Mouse (Mus musculus) urinary bladder, adult 18-20 months (tissue): ENCODE data around the gene Slc30a4.

ENCODE experiments used
- DNase-seq, 2 experiments: peaks; one replicate each; pipeline ENCODE4 v3.0.0; 2022; ENCODE audit warnings: low spot score in 2 of 2, mixed read lengths in 2 of 2

Slc30a4 gene

DNA sequence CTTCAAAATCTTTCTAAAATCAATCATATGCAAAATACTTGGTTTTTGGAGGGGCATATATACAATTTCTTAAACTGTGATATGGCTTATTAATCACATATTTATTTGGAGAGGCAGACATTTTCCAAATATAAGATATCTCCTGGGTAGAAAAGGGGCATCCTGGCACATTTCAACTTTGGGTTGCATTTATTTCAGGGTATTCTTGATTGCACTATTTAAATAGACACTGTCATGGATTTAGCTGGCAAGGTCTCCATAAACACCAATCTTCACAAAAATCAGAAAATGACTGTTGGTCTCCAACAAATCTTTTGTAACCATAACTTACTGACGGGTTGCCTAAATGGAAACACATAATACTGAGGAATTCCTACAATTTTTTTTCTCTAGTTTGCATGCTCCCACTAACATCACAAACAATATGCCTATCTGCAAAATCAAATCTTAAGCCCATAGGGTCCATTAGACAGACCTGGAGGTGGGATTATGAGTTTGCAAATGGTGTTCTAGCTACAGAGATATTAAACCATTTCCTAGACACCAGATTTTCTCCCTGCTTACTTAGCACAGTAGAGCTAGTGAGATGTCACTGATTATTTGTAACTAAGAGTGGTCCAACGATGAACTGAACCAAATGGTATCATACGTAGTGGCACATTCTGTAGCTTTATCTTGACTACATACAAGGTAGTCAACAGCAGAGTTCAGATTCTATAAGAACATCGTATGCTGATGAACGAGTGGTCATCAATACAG lies 20.9 kb downstream of the Slc30a4 start:
- DNase-seq = no peak

DNA sequence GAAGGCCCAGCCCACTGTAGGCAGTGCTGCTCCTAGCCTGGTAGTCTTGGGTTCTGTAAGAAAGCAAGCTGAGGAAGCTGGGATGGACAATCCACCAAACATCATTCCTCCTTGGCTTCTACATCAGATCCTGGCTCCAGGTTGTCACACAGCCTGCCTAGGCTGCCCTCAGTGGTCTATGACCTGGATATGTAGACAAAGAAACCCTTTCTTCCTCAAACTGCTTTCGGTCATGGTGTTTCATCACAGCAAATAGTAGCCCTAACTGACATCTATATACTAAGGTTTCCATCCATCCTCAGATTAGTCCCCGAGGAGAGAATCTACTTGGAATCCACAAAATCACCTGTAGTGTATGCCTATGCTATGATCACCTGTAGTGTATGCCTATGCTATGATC lies 27.3 kb downstream of the Slc30a4 start:
- no peak for DNase-seq

DNA sequence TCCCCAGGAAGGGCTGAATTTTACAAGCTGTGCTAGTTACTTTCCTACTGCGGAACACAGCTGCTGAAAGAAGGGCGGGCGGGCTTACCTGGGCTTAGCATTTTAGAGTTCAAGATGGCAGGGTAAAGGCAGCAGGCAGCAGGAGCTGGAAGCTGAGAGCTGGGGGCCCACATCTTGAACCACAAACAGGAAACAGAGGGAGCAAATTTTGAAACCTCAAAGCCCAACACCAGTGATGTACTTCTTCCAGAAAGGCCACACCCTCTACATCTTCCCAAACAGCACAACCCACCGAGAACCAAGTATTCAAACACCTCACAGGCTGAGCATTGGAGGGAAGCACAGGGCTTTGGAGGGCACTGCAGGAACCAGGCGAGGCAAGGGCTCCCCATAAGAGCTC lies 29.6 kb downstream of the Slc30a4 start:
- no peak for DNase-seq

DNA sequence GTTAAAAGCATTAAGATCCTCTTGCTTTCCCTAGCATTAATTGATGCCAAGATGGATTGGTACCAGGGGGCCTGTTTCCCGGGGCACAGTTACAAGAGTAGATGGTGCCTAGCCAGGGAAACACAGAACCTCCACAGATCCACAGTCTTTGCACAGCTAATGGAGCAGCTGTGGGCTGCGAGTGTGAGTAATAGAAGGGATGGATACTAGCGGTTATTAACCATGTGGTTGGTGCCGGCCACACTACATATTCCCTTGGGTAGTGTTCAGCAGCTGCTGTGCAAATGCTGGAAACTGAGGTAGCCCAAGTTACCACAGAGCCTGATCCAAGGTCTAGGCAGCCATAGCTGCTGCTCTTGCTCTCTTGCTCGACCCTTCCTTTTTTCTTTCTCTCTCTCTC lies 30.7 kb downstream of the Slc30a4 start:
- no peak for DNase-seq

DNA sequence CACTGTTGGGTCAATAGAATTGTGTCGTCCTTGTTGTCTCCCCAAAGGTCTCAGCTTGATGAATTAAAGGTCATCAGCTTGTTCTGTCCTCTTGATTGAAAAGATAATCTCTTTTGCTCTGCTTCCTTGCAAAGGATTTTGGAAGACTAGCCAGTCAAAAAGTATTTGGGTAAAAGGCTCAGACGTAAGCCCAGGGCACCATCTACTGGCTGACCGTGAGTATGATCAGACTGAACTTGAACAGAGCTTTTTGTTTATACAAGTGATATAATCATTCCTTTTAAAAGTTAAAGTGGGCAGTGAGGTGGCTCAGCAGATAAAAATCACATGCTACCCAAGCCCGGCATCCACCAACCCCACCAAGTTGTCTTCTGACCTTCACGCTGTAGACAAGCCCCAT lies 34.6 kb downstream of the Slc30a4 start:
- no peak for DNase-seq

DNA sequence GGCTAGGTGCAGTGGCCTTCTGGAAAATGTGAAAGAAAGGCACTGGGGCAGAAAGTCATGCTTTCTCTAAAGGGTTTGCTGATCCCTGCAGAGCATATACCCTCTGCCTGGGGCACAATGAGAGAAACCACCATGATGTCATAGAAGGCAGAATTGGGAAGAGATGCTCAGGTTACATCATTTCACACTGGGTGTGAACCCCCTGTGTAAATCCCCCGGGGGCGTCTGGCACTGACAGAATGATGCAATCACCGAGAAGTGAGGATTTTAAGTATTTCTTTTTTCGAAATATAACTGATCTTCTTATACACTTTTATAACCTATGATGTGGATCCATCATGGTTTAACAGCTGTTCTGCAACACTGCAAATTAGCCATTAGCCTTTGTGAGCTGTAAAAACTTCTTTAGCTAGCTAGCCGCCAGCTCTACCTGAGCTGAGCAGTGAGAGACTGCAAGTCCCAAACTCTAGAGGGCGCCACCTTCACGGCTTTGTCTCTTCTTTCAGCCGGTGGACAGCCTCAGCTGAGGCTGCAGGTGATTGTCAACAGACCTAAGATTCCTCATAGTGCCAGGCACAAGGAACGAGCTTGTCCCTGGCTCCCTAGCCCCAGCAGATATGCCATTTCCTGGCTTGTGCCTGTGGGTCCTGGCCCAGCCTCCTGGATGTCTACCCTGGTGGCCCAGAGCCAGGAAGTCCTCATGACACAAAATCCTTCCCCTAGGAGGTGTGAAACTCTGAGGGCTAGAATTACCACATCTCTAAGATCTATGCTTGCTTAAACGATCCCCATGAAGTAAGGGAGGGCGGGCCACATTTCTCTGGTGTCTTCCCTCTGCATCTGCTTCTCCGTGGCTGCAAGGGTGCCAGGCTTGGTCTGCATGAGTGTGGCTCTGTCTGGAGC lies 36.2 kb downstream of the Slc30a4 start:
- no peak for DNase-seq

DNA sequence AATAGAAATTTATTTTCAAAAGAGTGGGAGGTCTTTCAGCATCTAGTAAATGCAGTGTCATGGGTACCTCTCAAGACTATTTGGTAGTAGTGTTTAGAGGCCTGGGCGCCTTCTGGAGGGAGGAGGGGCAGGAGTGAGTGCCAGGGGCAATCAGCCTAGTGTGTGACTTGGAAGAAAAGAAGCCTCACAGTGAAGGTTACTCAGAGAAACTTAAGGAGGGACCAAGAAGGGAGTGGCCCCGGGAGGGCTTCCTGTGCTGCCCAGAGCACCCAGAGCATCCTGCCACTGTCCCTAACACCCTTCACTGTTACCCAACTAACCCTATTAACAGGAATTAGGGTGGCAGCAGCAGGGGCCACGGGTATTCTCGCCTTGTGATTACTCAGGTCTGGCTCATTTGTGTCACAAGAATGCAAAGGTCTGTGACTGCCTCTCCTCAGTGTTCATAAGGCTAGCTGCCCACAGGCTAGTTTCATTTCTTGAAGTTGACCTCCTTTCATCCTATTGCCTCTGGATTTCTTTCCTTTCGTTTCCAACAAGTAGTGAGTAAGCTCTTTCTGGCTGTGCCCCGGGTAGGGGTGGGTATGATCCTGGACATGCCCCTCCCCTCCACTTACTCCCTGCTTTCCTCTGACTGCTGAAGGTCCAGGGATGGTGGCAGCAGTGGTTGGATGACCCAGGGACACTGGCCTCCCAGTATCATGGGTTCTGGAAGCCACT lies 37.0 kb downstream of the Slc30a4 start:
- no peak for DNase-seq

DNA sequence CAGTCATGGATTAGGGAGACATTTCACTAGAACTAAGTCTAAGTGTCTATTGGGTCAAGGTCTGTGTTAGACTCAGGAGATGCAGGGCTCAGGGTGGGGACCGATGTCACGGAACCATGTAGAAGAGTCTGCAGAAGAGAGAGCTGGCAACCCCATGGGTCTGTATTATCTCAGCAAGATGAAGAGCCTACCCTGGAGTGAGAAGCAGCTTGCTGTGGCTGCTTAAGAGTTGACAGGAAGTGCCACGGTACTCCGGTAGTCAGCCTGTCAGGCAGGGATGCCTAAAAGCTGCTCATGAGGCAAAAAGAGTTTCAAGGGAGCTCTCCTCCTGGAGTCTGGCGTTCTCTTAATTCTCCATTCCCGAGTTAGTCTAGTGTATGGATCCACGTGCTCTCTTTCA lies 42.6 kb downstream of the Slc30a4 start:
- no peak for DNase-seq

DNA sequence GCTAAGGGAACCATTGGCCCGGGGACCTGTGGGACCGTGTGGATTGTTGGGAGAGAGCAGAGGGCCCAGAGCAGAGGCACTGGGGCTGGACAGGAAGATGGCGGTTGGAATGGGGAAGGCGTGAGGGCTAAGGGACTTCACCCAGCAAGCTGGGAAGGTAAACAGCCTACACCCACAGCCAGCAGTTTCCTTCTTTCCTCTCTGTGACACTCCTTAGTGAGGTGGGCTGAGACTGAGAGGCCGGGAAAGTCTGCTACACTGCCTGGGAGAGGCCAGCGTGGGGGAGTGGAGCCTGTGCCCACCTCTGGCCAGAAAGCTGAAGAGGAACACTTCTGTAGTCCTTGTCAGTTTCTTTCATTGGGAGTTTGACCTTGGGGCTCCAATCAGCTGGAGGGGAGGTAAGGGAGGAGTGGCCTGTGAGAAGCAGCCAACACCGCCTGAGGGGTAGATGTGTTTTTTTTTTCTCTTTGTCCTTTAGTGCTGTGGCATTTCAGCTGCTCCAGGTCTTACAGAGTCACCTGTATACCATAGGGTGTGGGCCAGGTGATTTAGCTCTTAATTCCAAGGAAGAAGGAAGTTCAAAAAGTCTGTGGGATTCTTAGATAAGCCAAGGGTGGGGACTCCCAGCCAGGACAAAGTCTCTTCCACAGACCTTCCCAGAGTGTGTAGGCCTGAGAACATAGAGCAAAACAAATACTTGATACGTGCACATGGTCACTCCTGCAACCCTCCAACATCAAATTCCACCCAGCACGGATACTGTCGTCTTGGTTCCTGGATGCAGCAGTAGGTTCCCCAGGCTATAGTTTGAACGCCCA lies 44.5 kb downstream of the Slc30a4 start:
- DNase-seq = no peak

DNA sequence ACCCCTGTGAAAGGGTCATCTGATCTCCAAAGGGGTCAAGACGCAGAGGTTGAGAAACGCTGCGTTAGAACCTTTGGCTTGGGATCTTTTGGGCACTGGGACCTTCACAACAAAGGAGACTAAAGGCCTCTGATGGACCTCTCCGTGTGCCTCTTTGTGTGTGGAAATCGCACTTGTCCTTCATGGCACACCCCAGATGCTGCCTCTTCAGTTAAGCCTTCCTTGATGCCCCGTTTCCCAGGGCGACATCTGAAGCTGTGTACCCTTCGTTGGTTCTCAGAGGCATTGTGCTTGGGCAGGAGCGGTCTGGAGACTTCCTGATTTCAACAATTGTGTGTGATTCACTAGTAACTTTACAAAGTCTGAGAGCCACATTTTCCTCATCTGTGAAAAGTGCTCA lies 45.7 kb downstream of the Slc30a4 start:
- DNase-seq = no peak

DNA sequence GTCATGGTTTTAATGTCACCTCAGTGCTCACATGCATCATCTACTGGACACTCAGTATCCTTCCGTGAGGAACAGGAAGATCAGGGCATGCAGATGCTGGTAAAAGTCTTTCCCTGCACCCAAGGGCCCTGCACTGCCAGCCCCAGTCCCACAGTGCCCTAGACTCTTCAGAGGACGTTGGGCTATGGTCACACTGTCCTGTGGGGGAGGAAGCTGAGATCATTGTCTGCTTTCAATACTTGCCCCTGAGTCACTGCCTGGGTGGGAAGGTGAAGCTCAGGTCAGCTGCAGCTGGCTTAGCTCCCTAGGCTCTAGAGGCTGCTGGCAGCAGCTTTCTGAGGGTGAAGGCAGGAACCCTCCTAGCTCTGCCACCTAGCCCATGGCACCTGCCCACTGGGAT lies 46.4 kb downstream of the Slc30a4 start:
- DNase-seq = no peak

DNA sequence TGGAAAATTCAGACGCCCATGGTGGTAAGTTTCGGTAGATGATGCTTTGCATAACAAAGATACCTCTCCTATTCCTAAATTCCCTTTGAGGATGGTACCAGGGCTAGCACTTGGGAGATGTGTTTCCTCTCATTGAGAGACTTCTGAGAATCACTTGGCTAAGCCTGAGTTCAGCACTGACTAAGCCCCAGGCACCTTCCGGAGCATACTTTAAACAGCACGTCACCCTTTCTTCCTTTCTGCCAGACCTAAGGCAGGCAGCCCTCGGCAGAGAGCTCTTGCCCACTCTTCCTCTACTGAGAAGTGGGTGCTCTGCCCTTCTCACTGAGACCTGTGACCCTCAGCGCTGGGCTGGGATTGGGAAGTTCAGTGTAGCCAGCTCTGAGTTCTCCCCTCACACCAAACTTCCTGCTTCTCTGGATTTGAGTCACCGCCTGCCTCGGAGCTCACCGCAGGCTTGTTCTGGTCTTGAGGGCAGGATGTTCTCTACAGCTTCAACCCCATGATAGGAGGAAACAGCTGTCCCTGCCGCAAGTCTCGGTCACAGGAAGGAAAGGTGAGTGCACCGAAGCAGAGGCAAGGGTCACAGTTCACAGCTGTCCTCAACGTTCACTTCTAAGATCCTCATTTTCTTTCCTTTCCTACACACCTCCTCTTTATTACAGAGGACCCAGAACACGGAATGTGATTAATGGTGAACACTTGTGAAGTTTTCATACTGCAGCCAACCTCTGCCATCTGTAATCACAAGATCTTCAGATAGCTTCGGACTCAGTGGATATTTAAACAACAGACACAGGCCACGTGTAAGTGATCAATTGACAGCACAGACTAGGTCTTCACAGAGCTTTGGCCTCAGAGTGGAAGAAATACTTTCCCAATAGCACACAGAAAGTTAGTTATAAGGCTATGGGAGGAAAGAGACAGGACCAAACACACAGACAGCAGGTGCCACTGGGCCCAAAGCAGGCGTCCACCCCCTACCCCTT lies 50.1 kb downstream of the Slc30a4 start:
- DNase-seq = no peak

DNA sequence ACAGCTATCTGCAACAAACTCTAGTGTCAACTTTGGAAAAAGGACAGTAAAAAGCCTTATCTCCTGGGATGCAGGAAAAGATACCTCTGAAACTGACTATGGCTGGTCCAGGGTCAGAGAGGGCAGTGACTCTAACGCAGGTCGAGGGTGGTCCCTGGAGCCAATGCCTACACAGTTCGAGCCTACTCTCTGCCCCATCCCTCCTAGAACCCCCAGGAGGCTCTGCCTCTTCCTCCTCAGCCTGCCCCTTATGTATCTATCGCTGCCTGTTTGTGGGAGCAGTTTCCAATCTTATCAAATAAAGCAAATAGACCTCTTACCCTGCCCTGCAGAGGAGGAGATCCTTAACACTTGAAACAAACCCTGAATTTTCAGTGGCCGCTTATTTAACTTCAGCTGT lies 63.8 kb downstream of the Slc30a4 start:
- no peak for DNase-seq

DNA sequence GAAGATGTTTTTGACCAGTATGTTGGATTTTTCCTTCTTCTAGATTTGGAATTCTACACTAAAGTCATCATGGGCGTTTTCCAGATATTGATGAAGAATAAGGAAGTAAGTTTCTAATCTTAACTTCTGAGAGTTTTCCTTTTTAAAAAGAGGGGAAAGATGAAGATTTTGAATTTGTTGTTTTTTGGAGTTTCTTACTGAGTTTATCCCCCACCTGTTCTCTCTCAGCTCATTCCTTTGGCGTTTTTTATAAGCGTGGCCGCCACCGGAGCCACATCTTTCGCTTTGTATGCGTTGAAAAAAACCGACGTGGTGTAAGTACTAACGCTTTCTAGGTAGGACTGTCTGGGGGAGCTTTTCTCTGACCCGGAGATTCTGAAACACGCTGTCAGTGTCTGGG lies 64.4 kb downstream of the Slc30a4 start:
- no peak for DNase-seq

DNA sequence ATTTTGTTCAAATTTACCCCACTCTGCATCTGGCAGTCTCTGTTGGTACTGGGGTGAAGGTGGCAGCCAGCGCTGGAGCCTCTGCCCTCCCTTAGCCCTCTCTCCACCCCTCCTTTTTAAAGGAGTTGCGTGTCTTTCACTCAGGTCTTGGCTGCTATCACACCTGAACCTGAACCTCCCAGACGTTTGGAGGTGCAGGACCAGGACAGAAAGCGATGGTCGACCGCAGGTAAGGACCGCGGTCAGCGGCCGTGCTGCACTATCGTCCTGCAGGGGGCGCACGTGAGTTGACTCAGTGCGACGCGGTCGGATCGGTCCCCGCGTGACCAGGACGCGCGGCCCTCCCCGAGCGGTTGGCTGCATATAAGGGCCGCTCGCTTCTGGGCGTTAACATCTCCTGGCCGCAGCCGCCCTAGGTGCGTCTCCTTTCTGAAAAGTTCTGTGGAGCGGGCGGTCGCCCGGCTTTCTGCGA lies 64.9 kb downstream of the Slc30a4 start:
- DNase-seq = peak; percentile 47 to 73

DNA sequence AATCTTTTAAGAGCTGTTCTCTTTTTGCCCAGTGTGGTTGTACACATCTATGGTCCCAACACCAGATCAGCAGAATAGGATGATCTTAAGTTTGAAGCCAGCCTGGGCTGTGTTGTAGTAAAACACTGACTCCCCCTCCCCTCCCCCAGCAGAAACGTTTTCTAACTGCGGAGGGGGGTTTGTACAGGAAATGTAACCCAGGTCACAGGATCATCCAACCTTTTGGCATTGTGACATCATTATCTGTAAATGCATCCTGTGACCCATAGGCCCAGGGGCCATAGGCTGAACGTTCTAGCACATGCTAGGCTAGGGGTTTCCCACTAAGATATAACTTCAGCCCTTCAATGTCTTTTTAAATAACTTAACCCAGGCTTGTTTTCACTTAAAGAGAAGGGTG lies 65.8 kb downstream of the Slc30a4 start, which contains the start of gene AA467197:
AA467197 (plus strand) TSS at position 301 of the 400 bp plus-strand sequence.
- no peak for DNase-seq
